Mouse (Mus musculus) urinary bladder, postnatal 10 days (tissue): ENCODE data around the gene Alox5.
"Not testable (repeated sequence)": the region's sequence is repeated elsewhere in the genome, so short reads cannot be mapped to it uniquely, and the experiment has no call there.

ENCODE experiments used
- DNase-seq: peaks from one replicate; pipeline ENCODE4 v3.0.0; 2022; ENCODE audit warnings: low spot score

Alox5 gene

DNA sequence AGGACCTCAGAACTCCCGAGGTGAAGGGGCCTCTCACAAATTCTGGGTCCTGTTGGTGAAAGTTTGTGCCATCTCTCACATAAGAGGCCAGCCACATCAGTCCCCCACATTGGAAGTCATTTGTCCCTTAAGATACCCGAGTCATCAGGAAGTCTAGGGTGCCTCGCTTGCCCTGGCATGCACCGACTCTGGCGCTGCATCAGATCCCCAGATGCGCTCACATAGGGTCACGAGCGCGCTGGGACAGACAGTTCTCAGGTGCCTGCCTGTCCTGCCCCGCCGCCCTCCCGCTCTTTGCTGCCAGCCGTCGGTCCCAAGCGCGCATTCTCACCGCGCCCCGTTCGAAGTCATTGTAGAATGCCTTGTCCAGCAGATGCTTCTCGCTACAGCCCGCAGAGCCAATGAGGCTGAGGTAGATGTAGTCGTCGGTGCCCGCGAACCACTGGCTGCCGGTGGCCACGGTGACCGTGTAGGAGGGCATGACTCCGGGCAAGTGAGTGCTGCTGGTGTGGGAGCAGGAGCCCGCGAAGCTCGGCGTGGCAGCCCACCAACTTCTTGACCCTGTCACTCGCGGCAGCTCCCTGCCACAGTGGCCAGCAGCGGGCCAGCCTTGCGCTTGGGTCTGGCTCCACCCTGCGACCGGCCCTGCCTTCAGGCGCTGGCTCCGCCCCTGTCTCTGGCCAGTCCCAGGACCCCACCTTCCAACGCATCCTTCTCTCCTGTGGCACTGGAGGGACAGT lies at the start of gene Alox5:
Alox5 (minus strand) TSS at position 635 of the 740 bp plus-strand sequence.
- no peak for DNase-seq

DNA sequence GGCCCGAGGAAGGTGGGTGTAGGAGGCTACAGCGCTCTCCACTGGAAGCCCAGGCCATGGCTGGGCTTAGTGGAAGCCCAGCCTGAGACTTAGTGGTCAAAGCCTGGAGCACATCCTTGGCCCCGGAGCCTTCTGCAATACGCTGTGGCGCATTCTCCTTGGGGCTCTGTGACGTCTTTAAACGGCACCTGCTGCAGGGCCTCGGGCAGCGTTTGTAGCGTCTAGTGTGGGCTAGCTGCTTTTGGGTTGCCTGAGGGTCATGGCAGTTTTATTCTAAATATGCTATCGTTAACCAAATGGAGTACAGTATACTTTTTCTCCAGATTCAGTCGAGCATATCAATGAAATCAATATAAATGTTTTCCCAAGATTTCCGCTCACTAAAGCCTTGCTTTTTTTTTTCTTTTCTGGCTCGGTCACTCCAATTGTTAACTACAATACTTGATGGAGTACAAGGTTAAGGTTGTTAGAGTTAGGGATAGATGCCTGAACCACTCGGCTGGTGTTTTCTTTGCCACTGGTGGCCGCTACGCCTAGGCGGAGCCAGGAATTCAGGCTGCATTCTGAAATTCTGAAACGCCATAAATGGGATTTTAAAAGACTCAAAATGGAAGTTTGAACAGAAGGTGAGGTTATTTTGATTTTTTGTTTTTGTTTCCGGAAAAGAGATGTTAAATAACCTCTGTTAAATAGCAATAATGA lies 45.5 kb upstream of the Alox5 start, which contains the start of gene Olfr212:
Olfr212 (plus strand) TSS at position 215 of the 702 bp plus-strand sequence.
- DNase-seq: not testable (repeated sequence)

GRCm38 (mm10) chr6:116495960-116496359 lies 35.0 kb upstream of the Alox5 start:
- no peak for DNase-seq

DNA sequence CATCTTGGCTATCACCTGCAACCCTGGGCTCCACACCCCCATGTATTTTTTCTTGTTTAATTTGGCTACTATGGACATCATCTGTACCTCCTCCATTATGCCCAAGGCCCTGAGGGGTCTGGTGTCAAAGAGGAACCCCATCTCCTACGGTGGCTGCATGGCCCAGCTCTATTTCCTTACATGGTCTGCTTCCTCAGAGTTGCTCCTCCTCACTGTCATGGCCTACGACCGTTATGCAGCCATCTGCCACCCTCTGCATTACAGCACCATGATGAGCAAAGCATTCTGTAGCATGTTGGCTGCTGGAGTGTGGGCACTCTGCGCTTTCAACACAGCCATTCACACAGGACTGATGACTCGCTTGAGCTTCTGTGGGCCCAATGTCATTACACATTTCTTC lies 32.8 kb upstream of the Alox5 start:
- no peak for DNase-seq

DNA sequence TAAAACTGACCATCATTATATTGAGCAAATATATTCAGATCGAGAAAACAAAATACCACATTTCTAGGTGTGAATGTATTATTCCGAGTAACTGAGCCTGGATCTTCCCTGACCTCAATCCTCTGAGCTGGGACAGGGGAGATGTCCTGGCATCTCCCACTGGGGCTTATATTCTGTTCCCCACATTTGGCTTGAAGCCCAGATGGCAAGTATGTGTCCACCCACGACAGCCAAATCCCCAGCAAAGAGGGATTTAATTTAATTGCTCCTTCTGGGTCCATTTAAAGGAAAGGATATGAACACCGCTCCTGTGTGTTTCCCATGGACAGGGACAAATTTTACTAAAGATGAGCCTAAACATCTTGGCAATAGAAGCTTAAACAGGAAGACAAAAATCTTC lies 27.8 kb upstream of the Alox5 start, which contains the start of gene Olfr211:
Olfr211 (plus strand) TSS at position 301 of the 400 bp plus-strand sequence.
- no peak for DNase-seq

DNA sequence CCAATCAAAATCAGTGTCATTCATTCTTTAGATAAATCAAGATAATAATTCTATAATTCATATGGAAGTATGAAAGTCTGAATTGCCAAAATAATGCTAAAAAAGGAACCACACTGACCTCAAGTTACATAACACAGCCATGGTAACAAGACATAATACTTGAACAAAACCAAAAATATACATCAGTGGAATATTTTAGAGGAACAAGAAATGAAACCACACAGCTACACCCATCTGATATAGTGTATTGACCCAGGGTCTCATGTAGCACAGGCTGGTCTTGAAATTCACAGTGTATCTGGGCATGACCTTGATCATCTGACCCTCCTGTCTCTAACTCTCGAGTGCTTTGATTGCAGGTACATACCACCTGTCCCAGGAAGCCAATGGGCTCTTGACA lies 25.9 kb upstream of the Alox5 start:
- no peak for DNase-seq

DNA sequence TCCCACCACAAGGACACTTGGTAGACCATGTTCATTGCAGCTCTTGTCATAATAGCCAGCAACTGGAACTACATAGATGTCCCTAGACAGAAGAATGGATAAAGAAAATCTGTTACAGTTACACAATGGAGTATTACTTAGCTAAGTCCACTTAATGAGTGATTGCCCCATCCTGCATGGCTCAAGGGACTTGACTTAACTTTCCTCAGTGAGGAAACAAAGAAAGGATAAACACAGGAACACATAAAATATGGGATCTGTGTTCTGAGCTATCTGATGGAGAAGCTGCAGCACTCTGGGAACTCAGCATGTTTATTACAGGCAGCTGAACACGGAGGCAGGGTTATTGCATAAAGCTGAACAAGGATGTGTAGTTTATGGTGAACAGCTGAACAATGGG lies 24.1 kb upstream of the Alox5 start:
- DNase-seq: no peak

DNA sequence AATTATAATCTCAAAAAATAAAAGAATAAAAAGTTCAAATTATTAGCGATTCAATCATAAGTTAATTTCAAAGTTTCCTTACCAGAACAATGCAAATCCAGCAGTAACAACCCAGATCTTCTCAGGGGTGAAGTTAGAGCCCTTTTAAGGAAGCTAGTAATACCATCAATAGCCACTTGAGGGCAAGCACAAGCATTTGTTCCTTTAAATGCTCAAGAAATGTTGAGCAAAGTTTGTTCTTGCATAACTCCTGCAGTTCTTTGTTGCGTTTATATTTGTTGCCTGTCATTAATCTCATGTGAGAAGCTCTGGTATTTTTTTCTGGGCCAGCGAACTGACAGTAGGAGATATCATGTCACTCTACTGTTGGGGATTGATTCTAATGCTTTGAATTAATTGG lies 7.1 kb upstream of the Alox5 start:
- DNase-seq: no peak

DNA sequence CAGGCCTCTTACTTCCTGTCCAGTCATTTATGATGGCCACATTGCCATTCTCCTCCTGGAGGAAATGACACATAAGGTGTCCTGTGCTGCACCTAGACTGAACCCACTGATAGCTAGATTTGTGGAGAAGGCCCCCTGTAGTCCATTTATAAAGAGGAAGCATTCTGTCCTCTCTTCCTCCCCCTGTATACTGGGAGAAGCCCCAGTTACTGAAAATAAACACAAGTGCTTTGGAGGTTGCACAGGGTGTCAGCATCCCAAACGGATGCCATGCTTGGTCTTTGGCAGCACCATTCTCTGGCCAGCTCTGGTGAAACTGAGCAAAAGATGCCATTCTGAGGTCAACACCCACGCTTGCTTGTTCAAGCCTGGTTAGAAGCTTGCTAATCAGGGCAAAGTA lies 1.7 kb downstream of the Alox5 start:
- no peak for DNase-seq

- DNase-seq: no peak
Measured at GRCm38 (mm10) chr6:116458728-116459127, 2.2 kb downstream of the Alox5 start.

- DNase-seq: no peak
Measured at GRCm38 (mm10) chr6:116456482-116456881, 4.5 kb downstream of the Alox5 start.

DNA sequence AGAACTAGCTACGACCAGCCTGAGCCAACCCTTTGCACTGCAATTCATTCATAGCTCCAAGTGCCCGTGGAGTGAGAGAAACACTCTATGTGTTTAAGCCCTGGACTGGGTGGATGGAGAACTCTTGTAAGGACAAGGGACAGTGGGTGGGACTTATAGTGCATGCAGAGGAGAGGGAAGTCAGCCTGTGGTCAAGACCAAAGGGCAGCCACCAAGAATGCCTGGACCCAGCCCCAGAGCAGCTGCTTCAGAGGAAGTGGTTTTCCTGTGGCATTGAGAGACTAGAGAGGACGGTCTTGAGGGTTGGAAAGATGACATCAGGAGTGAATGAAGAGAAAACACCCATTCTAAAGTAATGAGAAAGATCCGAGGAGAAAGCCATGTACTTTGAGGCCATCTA lies 5.2 kb downstream of the Alox5 start:
- no peak for DNase-seq

DNA sequence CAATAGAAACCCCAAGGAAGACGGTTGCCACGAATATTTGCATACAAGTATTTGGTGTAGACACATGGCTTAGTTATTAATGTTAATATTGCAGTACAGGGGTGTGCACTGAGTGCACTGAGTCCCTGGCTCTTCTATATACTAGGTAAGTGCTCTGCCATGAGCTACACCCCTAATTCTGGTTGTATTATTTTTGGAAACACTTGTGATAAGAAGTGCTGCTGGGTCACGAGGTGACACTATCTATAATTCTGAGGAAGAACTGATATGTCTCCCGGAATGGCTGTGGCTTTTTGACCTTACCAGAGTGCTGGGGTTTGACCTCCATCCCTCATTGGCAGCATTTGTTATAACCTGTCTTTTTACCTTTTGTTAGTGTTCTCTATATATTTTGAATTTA lies 20.1 kb downstream of the Alox5 start:
- DNase-seq: no peak

DNA sequence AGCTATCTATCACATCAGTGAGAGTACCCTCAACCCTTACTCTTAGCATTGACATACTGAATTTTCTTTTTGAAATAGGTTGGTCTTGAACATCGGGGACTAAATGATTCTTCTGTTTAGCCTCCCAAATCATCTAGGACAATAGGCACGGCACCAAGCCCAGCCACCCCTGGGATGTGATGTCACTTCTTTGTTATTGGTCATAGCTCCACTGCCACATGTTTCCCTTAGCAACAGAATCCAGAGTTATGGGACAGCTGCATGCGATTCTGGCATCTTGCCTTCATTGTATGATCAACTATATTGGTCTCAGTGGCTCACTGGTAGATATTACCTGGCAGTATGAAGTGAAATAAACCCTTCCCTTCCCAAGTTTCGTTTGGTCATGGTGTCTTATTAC lies 20.5 kb downstream of the Alox5 start:
- no peak for DNase-seq

- no peak for DNase-seq
Measured at GRCm38 (mm10) chr6:116439531-116439930, 21.4 kb downstream of the Alox5 start.

- no peak for DNase-seq
Measured at GRCm38 (mm10) chr6:116438864-116439263, 22.1 kb downstream of the Alox5 start.

GRCm38 (mm10) chr6:116428282-116428681 lies 32.7 kb downstream of the Alox5 start:
- DNase-seq: no peak

GRCm38 (mm10) chr6:116427552-116427951 lies 33.4 kb downstream of the Alox5 start:
- DNase-seq: no peak

DNA sequence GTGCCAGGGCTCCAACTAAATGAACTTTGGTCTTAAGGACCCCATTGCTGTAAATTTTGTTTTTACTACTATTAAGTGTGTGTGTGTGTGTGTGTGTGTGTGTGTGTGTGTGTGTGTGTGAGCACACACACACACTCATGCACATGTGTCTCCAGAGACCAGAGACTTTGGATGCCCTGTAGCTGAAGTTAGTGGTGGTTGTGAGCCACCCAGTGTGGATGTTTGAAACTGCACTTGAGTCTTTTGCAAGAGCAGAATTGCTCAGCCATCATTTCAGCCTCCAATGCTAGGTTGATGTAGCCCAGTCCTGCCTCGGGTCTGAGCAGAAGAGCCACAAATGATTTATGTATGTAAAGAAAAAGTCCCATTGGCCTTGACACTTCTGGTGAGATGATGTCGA lies 37.3 kb downstream of the Alox5 start:
- DNase-seq: no peak

GRCm38 (mm10) chr6:116422991-116423390 lies 38.0 kb downstream of the Alox5 start:
- no peak for DNase-seq

GRCm38 (mm10) chr6:116420271-116420670 lies 40.7 kb downstream of the Alox5 start:
- DNase-seq: no peak

DNA sequence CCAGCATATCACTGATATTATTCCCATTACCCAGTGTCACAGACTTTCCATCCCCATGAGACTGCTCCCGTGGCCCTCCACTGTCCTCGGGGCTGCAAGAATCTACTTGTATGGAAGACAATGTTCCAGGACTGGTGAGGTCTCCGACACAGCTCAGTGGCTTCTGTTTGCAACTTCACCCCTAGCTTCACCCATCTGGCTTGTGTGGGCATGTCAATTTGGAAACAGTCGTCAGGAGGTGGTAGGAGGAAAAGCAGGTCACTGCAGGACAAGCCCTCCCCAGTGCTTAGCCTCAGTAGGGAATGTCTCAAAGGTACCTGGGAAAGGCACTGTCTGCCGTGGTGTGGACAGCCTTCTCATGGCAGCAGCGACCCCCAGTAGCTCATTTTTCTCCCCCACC lies 41.3 kb downstream of the Alox5 start:
- no peak for DNase-seq

- DNase-seq: no peak
Measured at GRCm38 (mm10) chr6:116418487-116418886, 42.5 kb downstream of the Alox5 start.
